Mouse (Mus musculus): ENCODE results near the gene Plch1.

DNA sequence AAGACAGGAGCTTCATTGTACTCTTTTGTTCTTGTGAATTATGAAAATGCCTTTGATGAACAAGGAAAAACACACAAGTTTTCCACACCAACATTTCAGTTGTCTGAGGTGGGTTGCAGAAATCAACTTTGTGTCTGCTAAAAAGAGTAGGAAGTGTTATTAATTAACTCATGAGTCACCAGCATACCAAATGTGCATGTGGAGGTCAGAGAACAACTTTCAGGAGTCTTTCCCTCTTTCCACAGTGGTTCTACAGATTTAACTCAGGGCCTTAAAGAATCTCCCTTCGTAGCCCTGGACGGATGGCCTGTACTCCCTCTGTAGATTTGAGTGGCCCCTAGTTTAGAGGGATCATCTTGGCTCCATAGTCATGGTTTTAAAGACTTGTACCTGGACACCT lies 4.9 kb upstream of the Plch1 start:
- TF ChIP-seq CTCF (IDR thresholded peaks at IDR 0.05) (no peak), EP300 (IDR thresholded peaks at IDR 0.05) (no peak)
